Mouse (Mus musculus): ENCODE data around the gene Rabep2. TPM values are rescaled to one million over a fixed set of nuclear protein-coding genes. Genes with fewer than 3 reads are reported as not detected.
"Not testable (repeated sequence)": the region's sequence is repeated elsewhere in the genome, so short reads cannot be mapped to it uniquely, and the experiment has no call there.

The Rabep2 gene
- polyA plus RNA-seq, 1 experiment from 2014 or later: 33.7 TPM

- DNase-seq (ENCODE audit: low spot score); H3K9me3 ChIP-seq; H3K27me3 ChIP-seq (replicated peaks; ENCODE audit: low read depth, poor library complexity, severe bottlenecking): not testable (repeated sequence)
- Histone ChIP-seq H3K36me3 (replicated peaks) (peaks cover 45% of the 10 kb centered on the region), H3K4me1 (peaks cover 20% of the 10 kb centered on the region), H3K27ac (replicated peaks) (peak overlapping the region; percentile 82), H3K4me3 (peak overlapping the region; percentile 81)
- WGBS: 19% methylated on average over 25 of the region's 25 CpGs
These were observed 59.2 kb downstream of the Rabep2 start for GRCm38 (mm10) chr7:126487617-126488385.

DNA sequence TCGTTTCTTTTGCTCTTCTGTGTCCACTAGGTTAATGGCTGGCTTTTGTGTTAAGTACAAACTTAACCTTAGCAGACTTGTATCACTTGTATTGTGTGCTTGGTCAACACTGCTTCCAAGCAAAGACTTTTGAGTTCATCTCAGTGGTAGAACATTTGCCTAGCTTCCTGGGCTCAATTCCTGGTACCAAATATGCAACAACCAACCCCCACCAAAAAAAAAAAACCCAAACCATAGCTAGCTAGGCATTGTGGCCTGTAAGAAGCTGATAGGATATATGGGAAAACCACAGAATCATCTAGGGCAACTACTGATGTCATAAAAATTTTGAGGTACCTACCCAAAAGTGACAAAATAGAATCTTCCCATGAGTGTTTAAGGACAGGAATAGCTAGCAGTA is 62.4 kb downstream of the Rabep2 start:
- Histone ChIP-seq H3K4me1 (peaks cover 15% of the 10 kb centered on the region), H3K9me3 (no peaks in the 10 kb centered on the region), H3K27ac (replicated peaks) (no peak overlapping the region), H3K4me3 (no peak overlapping the region), H3K36me3 (replicated peaks) (peaks cover 77% of the 10 kb centered on the region), H3K27me3 (replicated peaks; ENCODE audit: low read depth, poor library complexity, severe bottlenecking) (no peaks in the 10 kb centered on the region)
- 88% methylated on average over 1 of the region's 1 CpGs for WGBS
- DNase-seq (ENCODE audit: low spot score): no peak

- H3K27ac ChIP-seq (replicated peaks): no peak overlapping the region
- peaks cover 87% of the 10 kb centered on the region for H3K36me3 ChIP-seq (replicated peaks)
- no peaks in the 10 kb centered on the region for H3K27me3 ChIP-seq (replicated peaks; ENCODE audit: low read depth, poor library complexity, severe bottlenecking)
- H3K4me1 ChIP-seq: peaks cover 15% of the 10 kb centered on the region
- no peaks in the 10 kb centered on the region for H3K9me3 ChIP-seq
- peak overlapping the region; percentile 15; the same call in 1 of the 2 replicates for H3K4me3 ChIP-seq
- WGBS: 66% methylated on average over 11 of the region's 11 CpGs
- no peak for DNase-seq (ENCODE audit: low spot score)
These were observed 63.4 kb downstream of the Rabep2 start for GRCm38 (mm10) chr7:126491973-126492372.

GRCm38 (mm10) chr7:126494120-126494519 is 65.6 kb downstream of the Rabep2 start:
- 86% methylated on average over 6 of the region's 6 CpGs for WGBS
- H3K4me1 ChIP-seq: 0 out of 2 replicates have a peak, but pooled peaks cover 4% of the 10 kb centered on the region

DNA sequence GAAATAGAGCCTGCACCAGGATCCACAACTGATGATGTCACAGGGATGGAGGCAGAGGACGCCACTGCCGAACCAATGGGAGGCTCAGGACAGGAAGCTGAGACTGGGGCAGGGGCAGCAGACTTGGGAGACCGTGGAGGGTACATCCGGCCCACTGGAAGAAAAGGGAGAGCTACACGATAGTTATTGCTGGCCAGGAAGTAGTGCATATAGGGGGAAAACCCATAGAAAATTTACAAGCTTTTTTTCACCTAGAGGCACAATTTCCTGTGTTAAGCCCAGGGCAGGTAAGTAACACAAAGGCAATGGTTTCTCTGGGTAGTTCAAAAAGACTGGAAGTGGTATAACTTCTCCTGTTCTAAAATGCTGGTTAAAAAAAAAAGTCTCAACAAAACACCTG is 67.9 kb downstream of the Rabep2 start:
- no peak overlapping the region for H3K27ac ChIP-seq (replicated peaks)
- no peak for DNase-seq (ENCODE audit: low spot score)
- 89% methylated on average over 5 of the region's 5 CpGs for WGBS
- H3K36me3 ChIP-seq (replicated peaks): peaks cover 99% of the 10 kb centered on the region
- no peaks in the 10 kb centered on the region for H3K9me3 ChIP-seq
- H3K27me3 ChIP-seq (replicated peaks; ENCODE audit: low read depth, poor library complexity, severe bottlenecking): no peaks in the 10 kb centered on the region
- no peak overlapping the region for H3K4me3 ChIP-seq
- H3K4me1 ChIP-seq: peaks cover 10% of the 10 kb centered on the region

More at GRCm38 (mm10) chr7:126494120-126494519, 65.6 kb downstream of the Rabep2 start:
- no peak overlapping the region for H3K27ac ChIP-seq (replicated peaks)
- H3K36me3 ChIP-seq (replicated peaks): peaks cover 100% of the 10 kb centered on the region
- DNase-seq (ENCODE audit: low spot score): no peak
- H3K4me3 ChIP-seq: no peak overlapping the region
- H3K9me3 ChIP-seq: no peaks in the 10 kb centered on the region
- no peaks in the 10 kb centered on the region for H3K27me3 ChIP-seq (replicated peaks; ENCODE audit: low read depth, poor library complexity, severe bottlenecking)

DNA sequence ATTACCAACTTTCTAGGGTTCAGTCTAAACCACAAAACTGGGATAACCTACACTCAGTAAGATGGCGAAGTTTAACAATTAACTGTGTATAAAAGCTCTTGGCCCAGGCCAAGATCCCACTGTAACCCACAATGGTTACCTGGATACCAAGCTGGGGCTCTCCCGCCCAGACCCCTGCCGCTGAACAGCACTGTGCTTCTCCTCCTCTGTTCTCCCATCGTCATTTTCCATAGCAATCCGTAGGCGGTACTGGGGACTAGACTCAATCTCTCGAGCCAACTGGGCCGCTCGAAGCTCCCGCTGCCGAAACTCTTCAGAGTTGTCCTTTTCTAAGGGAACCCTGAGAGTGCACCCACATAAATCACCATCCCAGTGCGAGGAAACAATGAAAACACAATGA is 69.4 kb downstream of the Rabep2 start:
- no peak overlapping the region for H3K4me3 ChIP-seq
- H3K36me3 ChIP-seq (replicated peaks): peaks cover 84% of the 10 kb centered on the region
- no peaks in the 10 kb centered on the region for H3K27me3 ChIP-seq (replicated peaks; ENCODE audit: low read depth, poor library complexity, severe bottlenecking)
- no peak overlapping the region for H3K27ac ChIP-seq (replicated peaks)
- WGBS: 95% methylated on average over 12 of the region's 12 CpGs
- H3K9me3 ChIP-seq: no peaks in the 10 kb centered on the region
- DNase-seq (ENCODE audit: low spot score): no peak
- peaks cover 7% of the 10 kb centered on the region for H3K4me1 ChIP-seq

Other genes with a start within 250 kb of the Rabep2 start
- gene Xpo6, start 228.3 kb upstream of the Rabep2 start, polyA plus RNA-seq (2016; fragmentation: Nextera tagmentation; extraction: Ambion mirVana): 70.2 and 74.3 TPM in 2 replicates
- gene Sbk1, start 156.1 kb upstream of the Rabep2 start, polyA plus RNA-seq (2016; fragmentation: Nextera tagmentation; extraction: Ambion mirVana): 91.0 and 102 TPM in 2 replicates
- 2.9 and 3.3 TPM in 2 replicates for gene Lat, start 59.2 kb upstream of the Rabep2 start, polyA plus RNA-seq (2016; fragmentation: Nextera tagmentation; extraction: Ambion mirVana)
- gene Spns1, start 51.3 kb upstream of the Rabep2 start, polyA plus RNA-seq (2016; fragmentation: Nextera tagmentation; extraction: Ambion mirVana): 63.6 and 66.9 TPM in 2 replicates
- 2.5 and 2.9 TPM in 2 replicates for gene Nfatc2ip, start 32.0 kb upstream of the Rabep2 start, polyA plus RNA-seq (2016; fragmentation: Nextera tagmentation; extraction: Ambion mirVana)
- not detected in 2 replicates for gene Cd19, start 13.9 kb upstream of the Rabep2 start, polyA plus RNA-seq (2016; fragmentation: Nextera tagmentation; extraction: Ambion mirVana)
- 1.8 and 2.5 TPM in 2 replicates for gene Atp2a1, start 34.3 kb downstream of the Rabep2 start, polyA plus RNA-seq (2016; fragmentation: Nextera tagmentation; extraction: Ambion mirVana)
- gene Sh2b1, start 46.7 kb downstream of the Rabep2 start, polyA plus RNA-seq (2016; fragmentation: Nextera tagmentation; extraction: Ambion mirVana): 53.3 and 54.0 TPM in 2 replicates
- 169 and 185 TPM in 2 replicates for gene Tufm, start 58.6 kb downstream of the Rabep2 start, polyA plus RNA-seq (2016; fragmentation: Nextera tagmentation; extraction: Ambion mirVana)
- gene Atxn2l, start 74.7 kb downstream of the Rabep2 start, polyA plus RNA-seq (2016; fragmentation: Nextera tagmentation; extraction: Ambion mirVana): 50.4 and 54.1 TPM in 2 replicates
- gene Eif3c, start 137.7 kb downstream of the Rabep2 start, polyA plus RNA-seq (2016; fragmentation: Nextera tagmentation; extraction: Ambion mirVana): 223 and 224 TPM in 2 replicates
- 0.29 and 0.41 TPM in 2 replicates for gene Apobr, start 156.2 kb downstream of the Rabep2 start, polyA plus RNA-seq (2016; fragmentation: Nextera tagmentation; extraction: Ambion mirVana)
- gene Cln3, start 157.1 kb downstream of the Rabep2 start, polyA plus RNA-seq (2016; fragmentation: Nextera tagmentation; extraction: Ambion mirVana): 22.9 and 27.1 TPM in 2 replicates
- not detected in 2 replicates for gene Il27, start 166.2 kb downstream of the Rabep2 start, polyA plus RNA-seq (2016; fragmentation: Nextera tagmentation; extraction: Ambion mirVana)
- 0.92 and 1.2 TPM in 2 replicates for gene Nupr1, start 202.1 kb downstream of the Rabep2 start, polyA plus RNA-seq (2016; fragmentation: Nextera tagmentation; extraction: Ambion mirVana)
- gene Sgf29, start 220.6 kb downstream of the Rabep2 start, polyA plus RNA-seq (2016; fragmentation: Nextera tagmentation; extraction: Ambion mirVana): 64.6 and 65.6 TPM in 2 replicates
- 0.32 and 0.40 TPM in 2 replicates for gene Sult1a1, start 247.7 kb downstream of the Rabep2 start, polyA plus RNA-seq (2016; fragmentation: Nextera tagmentation; extraction: Ambion mirVana)

All from embryonic facial prominence, embryonic 10.5 days (tissue).